Mouse (Mus musculus): ENCODE data around the gene Nfkbia. TPM values are rescaled to one million over a fixed set of nuclear protein-coding genes. Genes with fewer than 3 reads are reported as not detected.

The Nfkbia gene
- polyA plus RNA-seq (2014; fragmentation: Illumina TruSeq; extraction: RNeasy Lipid Tissue Mini Kit (QIAGEN cat#74804)), result 36.7 TPM

GRCm38 (mm10) chr12:55492184-55492898 is at the start of gene Nfkbia:
Nfkbia (minus strand) TSS chr12:55492647.

Other genes with a start within 250 kb of the Nfkbia start
- gene 1110008L16Rik, start 193.1 kb downstream of the Nfkbia start, polyA plus RNA-seq (2014; fragmentation: Illumina TruSeq; extraction: RNeasy Lipid Tissue Mini Kit (QIAGEN cat#74804)), result 43.1 TPM
- 38.3 TPM for gene Ppp2r3c, start 189.6 kb downstream of the Nfkbia start, polyA plus RNA-seq (2014; fragmentation: Illumina TruSeq; extraction: RNeasy Lipid Tissue Mini Kit (QIAGEN cat#74804))
- 353 TPM for gene Psma6, start 108.4 kb downstream of the Nfkbia start, polyA plus RNA-seq (2014; fragmentation: Illumina TruSeq; extraction: RNeasy Lipid Tissue Mini Kit (QIAGEN cat#74804))
- not detected for gene Aldoart2, start 72.6 kb upstream of the Nfkbia start, polyA plus RNA-seq (2014; fragmentation: Illumina TruSeq; extraction: RNeasy Lipid Tissue Mini Kit (QIAGEN cat#74804))
- gene Insm2, start 106.8 kb upstream of the Nfkbia start, polyA plus RNA-seq (2014; fragmentation: Illumina TruSeq; extraction: RNeasy Lipid Tissue Mini Kit (QIAGEN cat#74804)), result not detected

Data from ovary, adult 10 weeks (tissue).